Mouse (Mus musculus) heart, embryonic 10.5 days (tissue): ENCODE measurements around the gene Lrr1. TPM values are rescaled to one million over a fixed set of nuclear protein-coding genes. Genes with fewer than 3 reads are reported as not detected.
A peak's percentile ranks its signal among the peaks of the same experiment; 100 is the strongest.

ENCODE experiments used
- DNase-seq: peaks from one replicate; pipeline ENCODE4 v3.0.0-alpha.2; 2017; ENCODE audit warnings: low spot score
- H3K27ac ChIP-seq: fragments of 300-500 bp; sonication (generic); 2 replicates; pipeline ENCODE4 v1.5.1; 2016; ENCODE audit warnings: mild to moderate bottlenecking
- H3K27me3 ChIP-seq: fragments of 300-500 bp; sonication (generic); 2 replicates; pipeline ENCODE4 v1.6.1; 2016; ENCODE audit warnings: mild to moderate bottlenecking; ENCODE audit not compliant: poor library complexity, insufficient read depth, severe bottlenecking
- H3K36me3 ChIP-seq: fragments of 300-500 bp; sonication (generic); 2 replicates; pipeline ENCODE4 v1.6.1; 2016; ENCODE audit warnings: mild to moderate bottlenecking, moderate library complexity
- H3K4me1 ChIP-seq: fragments of 300-500 bp; sonication (generic); 2 replicates; pipeline ENCODE4 v1.6.1; 2016; ENCODE audit warnings: mild to moderate bottlenecking
- H3K4me3 ChIP-seq: fragments of 300-500 bp; sonication (generic); 2 replicates; pipeline ENCODE4 v1.5.1; 2016; ENCODE audit warnings: mild to moderate bottlenecking, moderate library complexity
- H3K9me3 ChIP-seq: fragments of 300-500 bp; sonication (generic); 2 replicates; pipeline ENCODE4 v1.6.1; 2016; ENCODE audit warnings: mild to moderate bottlenecking, moderate library complexity
- WGBS: fragments of 180-500 bp; shearing (Covaris S2); methylation state at CpG from one replicate; pipeline ENCODE4 v1.1.7; 2016; 5-methylcytosine and 5-hydroxymethylcytosine counted together
- polyA plus RNA-seq: library from polyadenylated mRNA; unstranded; fragments of >200 nt; fragmentation: Nextera tagmentation; extraction: Ambion mirVana; gene quantifications from 2 replicates; pipeline ENCODE4 v1.2.1, GENCODE M21; 2016

Gene Lrr1
- polyA plus RNA-seq, 1 experiment from 2014 or later, result 24.3 TPM

GRCm38 (mm10) chr12:69191396-69191795 lies 22.8 kb downstream of the Lrr1 start:
- Histone ChIP-seq H3K27me3 (no peaks in the 10 kb centered on the region), H3K36me3 (peaks cover 40% of the 10 kb centered on the region), H3K9me3 (no peaks in the 10 kb centered on the region), H3K27ac (no peak overlapping the region), H3K4me3 (no peak overlapping the region), H3K4me1 (0 out of 2 replicates have a peak, but pooled peaks cover 8% of the 10 kb centered on the region)
- WGBS, result 85% methylated on average over 5 of the region's 5 CpGs
- no peak for DNase-seq

DNA sequence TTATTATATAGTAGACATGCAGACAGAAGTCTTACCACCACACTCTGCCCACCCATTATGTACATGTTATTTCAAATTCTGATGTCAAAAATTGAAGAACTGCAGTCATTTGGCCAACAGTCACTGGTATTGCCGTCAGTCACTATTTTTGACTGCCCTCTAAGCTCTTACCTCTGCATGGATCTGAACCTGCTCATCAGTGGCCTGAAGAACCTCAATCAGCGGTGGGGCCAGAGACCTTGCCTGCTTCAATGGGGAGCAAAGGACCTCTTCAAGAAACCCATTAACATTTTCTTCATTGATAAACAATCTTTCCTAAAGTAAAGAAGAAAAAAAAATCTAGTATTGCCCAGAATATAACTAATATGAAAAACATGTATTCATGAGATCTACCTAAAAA lies 24.0 kb downstream of the Lrr1 start:
- no peak for DNase-seq
- Histone ChIP-seq H3K4me3 (no peak overlapping the region), H3K27me3 (no peaks in the 10 kb centered on the region), H3K27ac (no peak overlapping the region), H3K4me1 (0 out of 2 replicates have a peak, but pooled peaks cover 11% of the 10 kb centered on the region), H3K9me3 (no peaks in the 10 kb centered on the region), H3K36me3 (peaks cover 37% of the 10 kb centered on the region)
- WGBS, result 89% methylated on average over 2 of the region's 2 CpGs

- Histone ChIP-seq H3K27me3 (no peaks in the 10 kb centered on the region), H3K27ac (peak within 1 kb of the TSS; percentile 94), H3K9me3 (no peaks in the 10 kb centered on the region), H3K4me3 (peak within 1 kb of the TSS; percentile 96), H3K36me3 (peaks cover 28% of the 10 kb centered on the region), H3K4me1 (peaks cover 24% of the 10 kb centered on the region)
- DNase-seq, result peak; percentile 85
- under 1% methylated on average over 75 of the region's 75 CpGs for WGBS
Observed at GRCm38 (mm10) chr12:69196444-69197377, 28.1 kb downstream of the Lrr1 start, which contains the start of gene Gm49383. Gene Gm49383 (minus strand): TSS chr12:69197104.

DNA sequence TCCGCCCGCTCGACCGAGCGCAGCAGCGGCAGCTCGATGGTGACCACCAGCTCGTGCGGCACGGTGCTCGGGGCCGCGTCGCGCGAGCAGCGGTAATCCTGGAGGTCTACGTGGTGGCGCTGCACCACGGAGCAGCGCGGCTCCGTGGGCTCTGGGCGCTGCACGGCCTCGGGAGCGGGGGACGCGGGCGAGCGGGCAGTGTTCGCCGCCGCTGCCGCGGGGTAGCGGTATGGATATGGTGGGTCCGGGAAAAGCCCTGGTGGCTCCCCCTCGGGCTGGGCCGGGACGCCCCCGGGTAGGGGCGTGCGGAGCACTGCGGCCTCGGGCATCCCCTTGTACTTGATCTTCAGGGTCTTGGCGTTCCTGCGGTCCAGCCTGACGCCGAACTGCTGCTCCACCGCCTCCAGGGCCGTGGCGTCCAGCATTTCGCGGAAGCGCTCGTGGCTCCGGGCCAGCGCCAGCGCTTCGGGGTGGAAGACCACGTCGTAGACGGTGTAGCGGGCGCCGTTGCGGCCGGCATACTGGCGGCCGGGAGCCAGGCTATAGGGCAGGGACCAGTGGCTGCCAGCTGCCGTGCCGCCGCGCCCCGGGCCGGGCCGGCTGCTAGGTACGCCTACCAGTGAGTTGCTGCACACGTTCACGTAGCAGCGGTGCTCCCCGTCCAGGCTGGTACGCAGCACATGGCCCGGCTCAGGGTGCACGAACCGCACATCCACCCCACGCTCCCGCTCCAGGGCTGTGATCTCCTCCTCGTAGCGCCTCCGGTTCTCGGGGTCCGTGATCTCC lies 29.0 kb downstream of the Lrr1 start:
- H3K27ac ChIP-seq, result peak overlapping the region; percentile 94
- H3K27me3 ChIP-seq, result no peaks in the 10 kb centered on the region
- peaks cover 24% of the 10 kb centered on the region for H3K4me1 ChIP-seq
- DNase-seq, result peak; percentile 82
- H3K36me3 ChIP-seq, result peaks cover 30% of the 10 kb centered on the region
- peak overlapping the region; percentile 96 for H3K4me3 ChIP-seq
- no peaks in the 10 kb centered on the region for H3K9me3 ChIP-seq
- WGBS, result under 1% methylated on average over 91 of the region's 94 CpGs

- peaks cover 24% of the 10 kb centered on the region for H3K4me1 ChIP-seq
- no peaks in the 10 kb centered on the region for H3K27me3 ChIP-seq
- peak within 1 kb of the TSS; percentile 94 for H3K27ac ChIP-seq
- WGBS, result under 1% methylated on average over 18 of the region's 18 CpGs
- no peaks in the 10 kb centered on the region for H3K9me3 ChIP-seq
- DNase-seq, result peak; percentile 92
- H3K36me3 ChIP-seq, result peaks cover 35% of the 10 kb centered on the region
- peak within 1 kb of the TSS; percentile 96 for H3K4me3 ChIP-seq
Observed at GRCm38 (mm10) chr12:69198164-69198535, 29.5 kb downstream of the Lrr1 start, which contains the start of gene Dnaaf2. Gene Dnaaf2 (minus strand): TSS chr12:69198429.

- Histone ChIP-seq H3K27ac (no peak overlapping the region), H3K27me3 (no peaks in the 10 kb centered on the region), H3K36me3 (peaks cover 41% of the 10 kb centered on the region), H3K4me3 (no peak overlapping the region), H3K4me1 (peaks cover 24% of the 10 kb centered on the region), H3K9me3 (no peaks in the 10 kb centered on the region)
- no peak for DNase-seq
Observed at GRCm38 (mm10) chr12:69198985-69199384, 30.4 kb downstream of the Lrr1 start.

- no peak within 1 kb of the TSS for H3K4me3 ChIP-seq
- no peak within 1 kb of the TSS for H3K27ac ChIP-seq
- no peaks in the 10 kb centered on the region for H3K27me3 ChIP-seq
- H3K4me1 ChIP-seq, result no peaks in the 10 kb centered on the region
- peaks cover 66% of the 10 kb centered on the region for H3K36me3 ChIP-seq
- WGBS, result 87% methylated on average over 16 of the region's 16 CpGs
- H3K9me3 ChIP-seq, result no peaks in the 10 kb centered on the region
- DNase-seq, result peak; percentile 47
Observed at GRCm38 (mm10) chr12:69204052-69204833, 35.6 kb downstream of the Lrr1 start, which contains the start of gene Gm49384. Gene Gm49384 (minus strand): TSS chr12:69204267.

GRCm38 (mm10) chr12:69207396-69207795 lies 38.8 kb downstream of the Lrr1 start:
- peak; percentile 36 for DNase-seq
- Histone ChIP-seq H3K27ac (no peak overlapping the region), H3K4me1 (no peaks in the 10 kb centered on the region), H3K9me3 (no peaks in the 10 kb centered on the region), H3K36me3 (peaks cover 66% of the 10 kb centered on the region), H3K4me3 (no peak overlapping the region), H3K27me3 (no peaks in the 10 kb centered on the region)
- WGBS, result 88% methylated on average over 8 of the region's 8 CpGs

DNA sequence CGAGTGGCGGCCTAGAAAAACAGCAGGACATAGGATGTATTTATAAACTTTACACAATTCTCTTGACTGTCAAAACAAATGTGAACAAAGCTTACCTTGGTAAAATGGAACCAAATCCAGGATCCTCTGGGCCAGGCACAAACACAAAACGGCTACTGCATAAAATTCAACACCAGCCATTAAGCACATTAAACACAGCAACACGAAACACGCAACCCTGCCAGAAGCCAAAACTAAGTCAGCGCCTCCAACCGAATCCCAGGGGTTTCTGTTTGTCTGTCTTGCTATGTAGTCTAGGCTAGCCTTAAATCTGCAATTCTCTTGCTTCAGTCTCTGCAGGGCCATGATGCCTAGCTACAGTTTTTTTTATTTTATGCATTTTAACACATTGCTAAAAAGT lies 39.3 kb downstream of the Lrr1 start:
- no peak overlapping the region for H3K4me3 ChIP-seq
- no peak overlapping the region for H3K27ac ChIP-seq
- WGBS, result 97% methylated on average over 7 of the region's 7 CpGs
- peaks cover 65% of the 10 kb centered on the region for H3K36me3 ChIP-seq
- peak; percentile 61 for DNase-seq
- H3K4me1 ChIP-seq, result no peaks in the 10 kb centered on the region
- H3K27me3 ChIP-seq, result no peaks in the 10 kb centered on the region
- no peaks in the 10 kb centered on the region for H3K9me3 ChIP-seq

GRCm38 (mm10) chr12:69208520-69208919 lies 39.9 kb downstream of the Lrr1 start:
- H3K36me3 ChIP-seq, result peaks cover 66% of the 10 kb centered on the region
- no peak for DNase-seq
- no peaks in the 10 kb centered on the region for H3K27me3 ChIP-seq
- H3K4me1 ChIP-seq, result no peaks in the 10 kb centered on the region
- H3K9me3 ChIP-seq, result no peaks in the 10 kb centered on the region
- H3K4me3 ChIP-seq, result no peak overlapping the region
- H3K27ac ChIP-seq, result no peak overlapping the region
- WGBS, result 84% methylated on average over 2 of the region's 2 CpGs

DNA sequence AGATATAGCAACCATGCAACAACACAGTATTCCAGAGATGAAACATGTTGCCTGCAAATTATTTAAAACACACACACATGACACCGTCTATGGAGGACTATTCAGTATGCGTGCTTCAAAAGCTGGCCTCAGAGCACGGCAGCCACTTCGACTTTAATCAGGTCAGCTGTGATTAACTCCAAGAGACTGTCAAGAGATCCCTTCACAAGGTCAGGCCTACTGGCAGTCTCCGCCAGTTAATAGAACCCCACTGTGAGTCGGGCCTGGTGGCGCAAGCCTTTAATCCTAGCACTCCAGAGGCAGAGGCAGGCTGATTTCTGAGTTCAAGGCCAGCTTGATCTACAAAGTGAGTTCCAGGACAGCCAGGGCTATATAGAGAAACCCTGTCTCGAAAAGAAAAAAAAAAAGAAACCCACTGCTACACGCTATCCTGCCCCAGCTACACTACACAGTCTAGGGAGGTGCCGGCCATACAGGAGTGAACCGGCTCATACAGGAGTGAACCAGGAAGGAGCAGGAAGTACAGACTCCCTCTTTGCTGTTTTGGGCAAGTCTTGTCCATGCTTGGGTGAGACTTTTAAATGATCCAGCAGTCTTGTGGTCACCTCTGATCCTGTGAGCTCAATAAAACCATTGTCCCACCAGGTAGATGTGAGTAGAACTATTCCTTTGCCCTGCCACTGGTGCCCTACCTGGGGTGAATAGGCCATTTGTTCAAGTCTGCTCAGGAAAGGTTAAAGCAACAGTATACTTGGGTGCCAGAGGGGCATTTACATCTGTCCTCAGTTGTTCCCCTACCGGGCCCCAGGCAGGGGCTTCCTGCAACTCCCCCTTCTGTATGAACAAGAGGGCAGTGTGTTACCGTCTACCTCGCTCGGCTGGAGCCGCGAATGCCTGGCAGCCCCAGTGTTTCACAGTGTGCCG lies 41.7 kb downstream of the Lrr1 start:
- H3K4me1 ChIP-seq, result no peaks in the 10 kb centered on the region
- DNase-seq, result peak; percentile 68
- H3K27me3 ChIP-seq, result no peaks in the 10 kb centered on the region
- no peak overlapping the region for H3K4me3 ChIP-seq
- 89% methylated on average over 18 of the region's 18 CpGs for WGBS
- H3K9me3 ChIP-seq, result no peaks in the 10 kb centered on the region
- no peak overlapping the region for H3K27ac ChIP-seq
- peaks cover 79% of the 10 kb centered on the region for H3K36me3 ChIP-seq
